Mouse (Mus musculus): ENCODE results near the gene Stil.

- TF ChIP-seq POLR2A (IDR thresholded peaks at IDR 0.05; ENCODE audit: borderline replicate concordance, extremely low read depth, insufficient read depth, insufficient read length, poor library complexity, severe bottlenecking) (no peak), CTCF (IDR thresholded peaks at IDR 0.05; ENCODE audit: borderline replicate concordance, extremely low read depth, insufficient read depth, insufficient read length) (peak; percentile 96)
Observed at GRCm38 (mm10) chr4:115085522-115086095, 85.7 kb downstream of the Stil start.

Measured in brain, embryonic 14.5 days (tissue).